Mouse (Mus musculus) layer of hippocampus, adult 11-12 months (tissue): ENCODE measurements around the gene Nipa1.
A peak's percentile ranks its signal among the peaks of the same experiment; 100 is the strongest.

Experiments used
- DNase-seq: peaks from one replicate; pipeline ENCODE4 v3.0.0; 2022; ENCODE audit warnings: low spot score

The Nipa1 gene

GRCm38 (mm10) chr7:56010318-56011017 lies 9.3 kb downstream of the Nipa1 start:
- no peak for DNase-seq

- DNase-seq: no peak
Measured at GRCm38 (mm10) chr7:55998997-55999396, 20.8 kb downstream of the Nipa1 start.

- DNase-seq: peak; percentile 54
Measured at GRCm38 (mm10) chr7:55995013-55995412, 24.7 kb downstream of the Nipa1 start.

GRCm38 (mm10) chr7:55991858-55992257 lies 27.9 kb downstream of the Nipa1 start:
- DNase-seq: no peak

GRCm38 (mm10) chr7:55991129-55991528 lies 28.6 kb downstream of the Nipa1 start:
- no peak for DNase-seq

GRCm38 (mm10) chr7:55986526-55987214 lies 33.1 kb downstream of the Nipa1 start:
- peak; percentile 92 for DNase-seq

GRCm38 (mm10) chr7:55984754-55985153 lies 35.0 kb downstream of the Nipa1 start:
- DNase-seq: no peak

- no peak for DNase-seq
Measured at GRCm38 (mm10) chr7:55983107-55983506, 36.6 kb downstream of the Nipa1 start.

- no peak for DNase-seq
Measured at GRCm38 (mm10) chr7:55982010-55982700, 37.6 kb downstream of the Nipa1 start.

GRCm38 (mm10) chr7:55981511-55981910 lies 38.2 kb downstream of the Nipa1 start:
- no peak for DNase-seq

- no peak for DNase-seq
Measured at GRCm38 (mm10) chr7:55974429-55974828, 45.3 kb downstream of the Nipa1 start.

- DNase-seq: no peak
Measured at GRCm38 (mm10) chr7:55969415-55969814, 50.3 kb downstream of the Nipa1 start.

GRCm38 (mm10) chr7:55968258-55968901 lies 51.4 kb downstream of the Nipa1 start:
- DNase-seq: no peak

GRCm38 (mm10) chr7:55966866-55967460 lies 52.8 kb downstream of the Nipa1 start:
- no peak for DNase-seq

- DNase-seq: peak; percentile 93
Measured at GRCm38 (mm10) chr7:55962004-55962908, 57.5 kb downstream of the Nipa1 start, which contains the start of gene Nipa2. Nipa2 (minus strand) TSS chr7:55962476.

GRCm38 (mm10) chr7:55960506-55960905 lies 59.2 kb downstream of the Nipa1 start:
- no peak for DNase-seq

GRCm38 (mm10) chr7:55959801-55960200 lies 60.0 kb downstream of the Nipa1 start:
- DNase-seq: no peak

- no peak for DNase-seq
Measured at GRCm38 (mm10) chr7:55957916-55958315, 61.8 kb downstream of the Nipa1 start.

- DNase-seq: no peak
Measured at GRCm38 (mm10) chr7:55957178-55957577, 62.6 kb downstream of the Nipa1 start.

- no peak for DNase-seq
Measured at GRCm38 (mm10) chr7:55956054-55956453, 63.7 kb downstream of the Nipa1 start.

- DNase-seq: no peak
Measured at GRCm38 (mm10) chr7:55938341-55938740, 81.4 kb downstream of the Nipa1 start.
